ENCODE assay signal across 10 mouse cellular contexts in the genomic region with DNA sequence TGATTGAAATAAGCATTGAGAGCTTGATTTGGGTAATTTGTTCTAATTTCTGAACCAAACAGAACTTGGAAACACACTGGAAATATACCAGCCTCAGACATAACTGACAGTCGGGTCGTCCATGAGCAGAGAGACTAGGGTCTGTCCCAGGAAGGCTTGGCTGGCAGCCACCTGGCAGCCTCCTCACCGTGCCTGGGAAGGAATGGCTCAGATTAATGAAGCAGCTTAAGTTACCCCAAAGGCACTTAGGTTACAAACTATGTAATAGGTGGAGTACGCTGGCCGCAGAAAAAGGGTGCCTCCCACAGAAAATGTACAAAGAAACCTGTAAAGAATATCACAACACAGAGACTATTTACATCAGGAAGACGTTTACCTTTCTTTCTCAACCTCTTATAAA.
A peak's percentile ranks its signal among the peaks of the same experiment; 100 is the strongest.
DNase-seq lines count a peak whose midpoint lies in the region; ATAC-seq and TF ChIP-seq lines count a peak whose summit lies in the region.
"Had no signal": no experiment of that assay in that cellular context is flagged by ENCODE, and none has a peak within 500 bp of the region (broad histone marks: within the 10 kb centered on the region; RNA-seq: fewer than 3 reads in every experiment).

No protein-coding gene starts in this region.

- 0 out of 2 replicates have a peak overlapping the region, but pooled peaks have one; percentile 38 for H3K27ac ChIP-seq in intestine, embryonic 15.5 days
- no peak overlapping the region for H3K27ac ChIP-seq in intestine, postnatal 0 days (ENCODE audit: low read depth, low read length)
- H3K27ac ChIP-seq in embryonic facial prominence, embryonic 12.5 days: peak overlapping the region; percentile 69; the same call in 1 of the 2 replicates
- H3K27ac ChIP-seq: neural tube, embryonic 15.5 days had no signal

- ATAC-seq in intestine, embryonic 15.5 days: no peak
- ATAC-seq in intestine, postnatal 0 days: no peak
- ATAC-seq in embryonic facial prominence, embryonic 12.5 days (ENCODE audit: insufficient number of reproducible peaks, insufficient read depth, low FRiP score, low TSS enrichment): 0 out of 2 replicates have a peak, but pooled peaks have one; percentile 32
- ATAC-seq in megakaryocyte, adult 5-6 weeks (ENCODE audit: poor library complexity, severe bottlenecking): no peak
- ATAC-seq: Patski had no signal

- no peak for TF ChIP-seq CTCF in intestine, postnatal 0 days (IDR thresholded peaks at IDR 0.05; ENCODE audit: low read depth)

- H3K9me3 ChIP-seq in intestine, embryonic 15.5 days: no peaks in the 10 kb centered on the region
- no peaks in the 10 kb centered on the region for H3K9me3 ChIP-seq in intestine, postnatal 0 days (ENCODE audit: control insufficient read depth)
- no peaks in the 10 kb centered on the region for H3K9me3 ChIP-seq in embryonic facial prominence, embryonic 12.5 days
- H3K9me3 ChIP-seq: megakaryocyte, embryonic 14.5 days; neural tube, embryonic 15.5 days had no signal

- H3K4me3 ChIP-seq in intestine, embryonic 15.5 days (replicated peaks): no peak overlapping the region
- H3K4me3 ChIP-seq in intestine, postnatal 0 days (ENCODE audit: low read depth, low read length): no peak overlapping the region
- H3K4me3 ChIP-seq in embryonic facial prominence, embryonic 12.5 days: no peak overlapping the region
- H3K4me3 ChIP-seq: megakaryocyte, embryonic 14.5 days; neural tube, embryonic 15.5 days had no signal

- DNase-seq in NIH3T3 (ENCODE audit: low read depth): peak; percentile 70
- DNase-seq in kidney, postnatal 25 days: peak; percentile 48 to 76
- DNase-seq in neural tube, embryonic 10.5 days (ENCODE audit: extremely low spot score, low spot score): no peak

- H3K4me2 ChIP-seq in intestine, embryonic 15.5 days (replicated peaks): no peak overlapping the region
- H3K4me2 ChIP-seq in intestine, postnatal 0 days (replicated peaks; ENCODE audit: low read depth): no peak overlapping the region
- H3K4me2 ChIP-seq in embryonic facial prominence, embryonic 12.5 days (replicated peaks): no peak overlapping the region
- H3K4me2 ChIP-seq: neural tube, embryonic 15.5 days had no signal

- H3K9ac ChIP-seq in intestine, embryonic 15.5 days: no peak overlapping the region
- H3K9ac ChIP-seq in intestine, postnatal 0 days (ENCODE audit: low read depth, low read length): no peak overlapping the region
- no peak overlapping the region for H3K9ac ChIP-seq in embryonic facial prominence, embryonic 12.5 days
- H3K9ac ChIP-seq: neural tube, embryonic 15.5 days had no signal

- H3K4me1 ChIP-seq in intestine, embryonic 15.5 days (replicated peaks): peaks cover 42% of the 10 kb centered on the region
- H3K4me1 ChIP-seq in intestine, postnatal 0 days (replicated peaks; ENCODE audit: control insufficient read depth, insufficient read depth, low read length): peaks cover 42% of the 10 kb centered on the region
- H3K4me1 ChIP-seq in embryonic facial prominence, embryonic 12.5 days: peaks cover 62% of the 10 kb centered on the region

- H3K36me3 ChIP-seq in intestine, embryonic 15.5 days: no peaks in the 10 kb centered on the region
- H3K36me3 ChIP-seq in intestine, postnatal 0 days (ENCODE audit: control insufficient read depth, insufficient read depth): no peaks in the 10 kb centered on the region
- H3K36me3 ChIP-seq in embryonic facial prominence, embryonic 12.5 days: no peaks in the 10 kb centered on the region

- WGBS in intestine, embryonic 15.5 days: 43% methylated on average over 6 of the region's 6 CpGs
- WGBS in intestine, postnatal 0 days: 50% methylated on average over 6 of the region's 6 CpGs
- WGBS in embryonic facial prominence, embryonic 12.5 days: 19% methylated on average over 6 of the region's 6 CpGs

- H3K27me3 ChIP-seq in intestine, embryonic 15.5 days (replicated peaks): no peaks in the 10 kb centered on the region
- no peaks in the 10 kb centered on the region for H3K27me3 ChIP-seq in intestine, postnatal 0 days (replicated peaks; ENCODE audit: control insufficient read depth, insufficient read depth, low read length)
- H3K27me3 ChIP-seq in embryonic facial prominence, embryonic 12.5 days: no peaks in the 10 kb centered on the region
- H3K27me3 ChIP-seq: megakaryocyte, embryonic 14.5 days; neural tube, embryonic 15.5 days; Patski had no signal
